Mouse (Mus musculus): ENCODE measurements at regions not wholly inside any gene's neighbourhood (a gene's known extent, or its start where the extent isn't known, plus 50 kb on each side); places are given as distances from the start of the nearest gene placed in this dataset.
A peak's percentile ranks its signal among the peaks of the same experiment; 100 is the strongest.

DNA sequence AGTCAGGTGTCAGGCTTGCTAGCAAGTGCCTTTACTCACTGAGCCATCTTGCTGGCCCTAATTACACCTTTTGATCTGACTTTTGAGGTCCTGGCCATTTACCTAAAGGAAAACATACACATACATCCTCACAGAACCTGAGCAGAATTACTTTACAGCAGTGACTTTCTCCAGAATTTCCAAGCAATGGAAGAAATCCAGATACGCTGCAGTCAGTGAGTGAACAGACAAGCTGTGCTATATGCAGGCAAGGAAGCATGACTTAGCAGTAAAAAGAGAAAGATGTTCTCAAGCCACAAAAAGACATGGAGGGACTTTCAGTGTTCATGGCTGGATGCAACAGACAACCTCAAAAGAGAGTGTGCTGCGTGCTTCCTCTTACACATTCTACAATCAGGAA lies 169.1 kb downstream of the Efnb2 start:
- Histone ChIP-seq H3K4me1 (ENCODE audit: control insufficient read depth, insufficient read depth, insufficient read length, low read length) (no peaks in the 10 kb centered on the region), H3K4me3 (ENCODE audit: insufficient read depth, low read depth, low read length) (no peak overlapping the region), H3K27ac (replicated peaks; ENCODE audit: low read depth, low read length) (no peak overlapping the region)

DNA sequence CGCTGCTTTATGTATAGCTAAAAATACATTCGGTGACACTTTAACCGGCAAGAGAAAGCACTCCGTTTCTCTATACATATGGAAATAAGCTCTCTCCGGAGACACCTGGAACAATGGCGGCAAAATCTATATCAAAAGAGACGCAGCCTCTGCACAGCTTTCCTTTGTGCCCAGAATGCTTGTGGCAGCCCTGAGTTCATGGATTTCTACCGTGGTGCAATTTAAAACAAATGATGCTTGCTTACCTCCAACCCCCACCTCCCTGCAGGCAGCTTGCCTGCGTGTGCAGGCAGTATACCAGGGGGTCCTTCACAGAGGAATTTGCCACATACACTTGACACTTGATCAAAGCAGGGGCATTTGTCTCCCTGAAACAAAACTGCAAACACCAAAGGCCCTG lies 171.3 kb downstream of the Efnb2 start:
- Histone ChIP-seq H3K4me1 (ENCODE audit: control insufficient read depth, insufficient read depth, insufficient read length, low read length) (no peaks in the 10 kb centered on the region), H3K4me3 (ENCODE audit: insufficient read depth, low read depth, low read length) (no peak overlapping the region), H3K27ac (replicated peaks; ENCODE audit: low read depth, low read length) (no peak overlapping the region)

DNA sequence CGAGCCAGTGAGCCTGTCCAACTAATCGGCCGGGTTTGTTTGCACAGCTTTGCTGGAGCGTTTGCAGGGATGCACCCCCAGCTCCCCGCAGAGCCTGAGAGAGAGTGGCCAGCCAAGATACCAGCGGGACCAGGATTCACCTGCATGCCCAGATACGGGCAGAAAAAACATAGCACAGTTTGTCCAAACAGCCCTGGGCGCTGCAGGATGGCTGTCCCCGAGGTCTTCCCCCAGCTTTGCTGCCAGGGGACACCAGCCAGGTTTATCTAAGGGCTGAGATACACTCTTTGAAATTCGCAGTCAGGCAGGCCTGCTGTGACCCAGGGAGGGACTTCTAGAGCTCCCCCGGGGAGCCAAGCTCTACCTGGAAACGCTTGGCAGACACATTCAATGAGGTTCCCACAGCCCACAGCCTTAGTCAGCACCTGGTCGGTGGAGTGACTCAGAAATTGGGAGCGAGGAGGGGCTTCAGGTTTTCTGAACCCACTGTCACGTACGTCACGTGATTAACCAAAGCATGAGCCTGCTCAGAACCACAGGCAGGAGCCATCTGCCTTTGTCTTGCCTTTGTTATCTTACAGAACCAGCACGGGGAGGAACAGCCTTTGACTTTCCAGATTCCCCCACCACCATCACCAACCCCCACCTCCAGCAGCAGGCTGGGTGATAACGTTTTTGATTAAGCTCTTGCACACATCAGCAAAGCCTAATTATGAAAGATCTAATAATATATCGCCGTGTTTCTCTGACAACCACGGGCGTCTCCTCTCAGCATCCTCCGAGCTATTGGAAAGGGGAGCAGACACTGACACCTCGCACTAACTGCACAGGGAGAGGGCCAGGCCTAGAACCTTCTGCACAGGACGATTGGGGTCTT lies 172.1 kb downstream of the Efnb2 start:
- H3K4me1 ChIP-seq (ENCODE audit: control insufficient read depth, insufficient read depth, insufficient read length, low read length): no peaks in the 10 kb centered on the region
- H3K27ac ChIP-seq (replicated peaks; ENCODE audit: low read depth, low read length): no peak overlapping the region
- no peak overlapping the region for H3K4me3 ChIP-seq (ENCODE audit: insufficient read depth, low read depth, low read length)

DNA sequence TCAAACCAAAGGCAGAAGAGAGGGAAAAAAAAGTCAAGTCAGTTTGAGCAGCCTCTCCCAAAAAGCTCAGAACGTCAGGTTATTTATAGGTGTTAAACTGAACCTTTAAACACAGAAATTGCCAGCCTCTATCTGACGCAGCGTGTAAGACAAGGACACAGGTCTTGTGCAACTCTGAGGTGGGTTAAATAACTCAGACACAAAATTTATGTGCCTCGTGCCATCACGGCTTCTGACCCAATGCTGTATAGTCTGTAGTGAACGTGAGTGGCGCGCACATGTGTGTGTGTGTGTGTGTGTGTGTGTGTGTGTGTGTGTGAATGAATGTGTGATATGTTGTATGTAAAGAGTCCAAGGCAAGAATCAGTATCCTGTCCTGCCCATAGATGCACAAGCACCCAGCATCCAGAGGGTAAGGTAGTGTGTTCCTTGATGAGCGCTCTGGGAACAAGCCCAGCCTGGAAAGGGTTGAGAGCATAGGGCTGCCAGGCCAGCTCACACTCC lies 172.8 kb downstream of the Efnb2 start:
- H3K27ac ChIP-seq (replicated peaks; ENCODE audit: low read depth, low read length): no peak overlapping the region
- H3K4me1 ChIP-seq (ENCODE audit: control insufficient read depth, insufficient read depth, insufficient read length, low read length): no peaks in the 10 kb centered on the region
- H3K4me3 ChIP-seq (ENCODE audit: insufficient read depth, low read depth, low read length): no peak overlapping the region

DNA sequence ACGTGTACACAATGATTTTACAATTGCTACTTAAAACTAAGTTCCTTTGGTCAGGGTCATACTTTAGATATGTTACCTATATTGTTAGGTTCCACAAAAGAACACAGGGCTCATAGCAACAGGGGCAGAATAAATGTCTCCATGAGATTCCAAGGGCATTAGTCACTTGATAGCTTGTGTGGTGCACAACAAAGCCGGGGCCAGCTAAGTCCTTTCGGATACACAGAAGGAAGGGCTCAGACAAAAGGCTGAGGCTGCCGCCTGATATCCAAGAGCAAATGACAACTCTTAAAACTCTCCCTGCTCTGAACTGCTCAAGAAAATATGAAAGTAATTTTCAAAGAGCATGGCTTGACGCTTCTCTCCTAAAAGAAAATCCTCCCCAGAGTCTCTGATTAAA lies 173.3 kb downstream of the Efnb2 start:
- Histone ChIP-seq H3K27ac (replicated peaks; ENCODE audit: low read depth, low read length) (no peak overlapping the region), H3K4me1 (ENCODE audit: control insufficient read depth, insufficient read depth, insufficient read length, low read length) (no peaks in the 10 kb centered on the region), H3K4me3 (ENCODE audit: insufficient read depth, low read depth, low read length) (no peak overlapping the region)

DNA sequence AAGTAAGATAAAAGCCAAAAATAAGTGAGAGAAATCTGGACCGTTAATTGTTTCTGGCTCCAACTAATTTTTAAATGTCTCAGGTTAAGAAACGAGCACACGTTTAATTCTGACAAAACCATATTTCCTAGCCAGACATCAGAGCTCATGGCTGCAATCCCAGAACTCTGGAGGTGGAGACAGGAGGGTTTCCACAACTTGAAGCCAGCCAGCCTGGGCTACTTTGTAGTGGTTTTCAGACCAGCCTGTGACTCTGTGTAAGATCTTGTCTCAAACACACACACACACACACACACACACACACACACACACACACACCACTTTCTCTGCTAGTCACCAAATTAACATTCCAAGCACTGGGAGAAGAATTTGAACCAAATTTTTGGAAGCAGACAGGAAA lies 174.2 kb downstream of the Efnb2 start:
- Histone ChIP-seq H3K4me3 (ENCODE audit: insufficient read depth, low read depth, low read length) (no peak overlapping the region), H3K4me1 (ENCODE audit: control insufficient read depth, insufficient read depth, insufficient read length, low read length) (no peaks in the 10 kb centered on the region), H3K27ac (replicated peaks; ENCODE audit: low read depth, low read length) (no peak overlapping the region)

DNA sequence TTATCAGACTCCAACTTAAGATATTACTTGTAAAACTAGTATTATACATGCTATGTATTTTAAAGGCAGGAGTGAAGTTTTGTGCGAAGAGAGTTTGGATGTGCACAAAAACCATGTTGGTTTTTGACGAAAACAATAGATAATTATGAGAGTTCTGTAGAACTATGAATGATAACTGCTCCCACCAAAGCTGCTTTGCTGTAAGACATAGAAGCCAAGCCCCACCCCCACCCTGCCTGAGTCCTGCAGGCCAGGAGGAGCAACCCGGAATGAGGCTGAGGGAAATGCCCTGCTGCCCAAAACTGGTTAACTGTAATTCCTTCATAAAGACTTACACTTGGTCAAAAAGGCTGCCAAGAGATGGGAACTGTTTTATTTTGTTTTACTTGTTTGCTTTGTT lies 175.8 kb downstream of the Efnb2 start:
- Histone ChIP-seq H3K4me3 (ENCODE audit: insufficient read depth, low read depth, low read length) (no peak overlapping the region), H3K27ac (replicated peaks; ENCODE audit: low read depth, low read length) (no peak overlapping the region), H3K4me1 (ENCODE audit: control insufficient read depth, insufficient read depth, insufficient read length, low read length) (no peaks in the 10 kb centered on the region)

DNA sequence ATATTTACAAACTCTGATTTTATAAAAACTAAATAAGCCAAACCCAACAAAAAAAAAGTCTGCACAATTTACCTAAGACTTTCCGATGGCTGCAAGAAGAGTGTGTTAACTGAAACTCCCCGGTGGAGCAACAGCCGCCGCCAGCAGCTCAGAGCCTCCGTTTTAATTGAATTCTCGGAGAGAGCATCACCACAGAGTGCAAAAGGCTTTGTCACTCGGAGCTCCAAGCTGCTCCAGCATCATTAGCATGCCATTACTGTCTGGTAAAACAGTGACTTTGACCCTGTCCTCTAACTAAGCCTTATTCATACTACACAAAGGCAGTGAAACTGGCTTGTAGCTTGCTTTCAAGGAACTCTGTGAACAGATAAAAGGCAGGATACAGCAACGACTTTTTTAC lies 176.5 kb downstream of the Efnb2 start:
- H3K4me3 ChIP-seq (ENCODE audit: insufficient read depth, low read depth, low read length): no peak overlapping the region

DNA sequence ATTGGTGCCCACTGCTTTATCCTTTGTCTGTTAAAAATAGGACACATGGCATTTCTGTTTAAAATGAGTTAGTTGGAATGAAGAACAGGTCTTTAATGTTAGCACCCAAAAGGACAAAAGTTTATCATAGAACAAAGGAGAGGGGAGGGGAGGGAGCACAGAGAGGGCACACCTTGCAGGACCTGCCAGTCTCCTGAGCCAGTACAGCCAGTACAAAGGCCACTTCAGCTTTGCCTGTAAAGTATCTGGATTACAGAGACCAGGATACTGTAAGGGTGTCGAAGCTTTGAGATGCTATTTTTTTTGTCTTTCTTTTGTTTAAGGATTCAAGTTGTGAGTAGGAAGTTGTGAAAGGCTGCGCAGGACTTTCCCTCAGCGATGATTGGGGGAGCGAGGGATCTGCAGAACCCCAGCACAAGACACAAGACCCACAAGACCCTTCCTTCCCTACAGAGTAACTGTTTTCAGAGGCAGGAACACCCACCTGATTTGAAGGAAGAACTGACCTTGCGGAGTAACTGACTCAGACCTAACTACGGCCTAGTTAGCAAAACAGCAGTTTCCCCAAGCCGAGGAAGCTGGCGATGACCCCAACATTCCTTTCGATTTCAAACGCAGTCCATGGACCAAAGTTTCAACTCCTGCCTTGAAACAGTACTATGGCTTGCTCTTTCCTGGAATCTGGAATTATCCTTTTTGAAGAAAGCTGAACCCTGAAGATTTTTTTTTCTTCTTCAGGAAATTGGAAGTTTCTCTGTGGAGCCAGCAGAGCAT lies 178.1 kb downstream of the Efnb2 start:
- Histone ChIP-seq H3K4me1 (ENCODE audit: control insufficient read depth, insufficient read depth, insufficient read length, low read length) (no peaks in the 10 kb centered on the region), H3K4me3 (ENCODE audit: insufficient read depth, low read depth, low read length) (0 out of 2 replicates have a peak overlapping the region, but pooled peaks have one; percentile 15), H3K27ac (replicated peaks; ENCODE audit: low read depth, low read length) (no peak overlapping the region)

More for the DNA sequence above, 176.5 kb downstream of the Efnb2 start:
- H3K4me1 ChIP-seq (ENCODE audit: control insufficient read depth, insufficient read depth, insufficient read length, low read length): no peaks in the 10 kb centered on the region
- no peak overlapping the region for H3K27ac ChIP-seq (replicated peaks; ENCODE audit: low read depth, low read length)

DNA sequence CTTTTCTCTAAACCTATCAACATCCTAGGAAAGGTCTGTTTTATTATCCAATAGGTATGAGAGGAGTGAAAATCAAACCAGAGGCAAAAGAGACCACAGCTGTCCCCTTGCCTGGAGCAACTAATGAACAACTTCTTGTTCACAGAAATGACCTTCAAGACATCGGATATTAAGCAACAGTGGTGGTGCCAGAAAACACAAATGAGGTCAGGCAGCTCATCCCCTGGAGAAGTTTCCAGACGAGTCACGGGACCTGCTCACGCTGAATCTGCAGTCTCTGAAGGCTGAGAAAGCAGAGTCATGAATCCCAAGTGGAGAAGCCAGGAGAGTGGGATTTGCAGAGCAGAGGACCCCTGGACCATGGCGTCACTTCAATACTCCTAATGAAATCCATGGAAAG lies 183.6 kb downstream of the Efnb2 start:
- H3K4me3 ChIP-seq (ENCODE audit: insufficient read depth, low read depth, low read length): no peak overlapping the region
- no peaks in the 10 kb centered on the region for H3K4me1 ChIP-seq (ENCODE audit: control insufficient read depth, insufficient read depth, insufficient read length, low read length)
- H3K27ac ChIP-seq (replicated peaks; ENCODE audit: low read depth, low read length): no peak overlapping the region

DNA sequence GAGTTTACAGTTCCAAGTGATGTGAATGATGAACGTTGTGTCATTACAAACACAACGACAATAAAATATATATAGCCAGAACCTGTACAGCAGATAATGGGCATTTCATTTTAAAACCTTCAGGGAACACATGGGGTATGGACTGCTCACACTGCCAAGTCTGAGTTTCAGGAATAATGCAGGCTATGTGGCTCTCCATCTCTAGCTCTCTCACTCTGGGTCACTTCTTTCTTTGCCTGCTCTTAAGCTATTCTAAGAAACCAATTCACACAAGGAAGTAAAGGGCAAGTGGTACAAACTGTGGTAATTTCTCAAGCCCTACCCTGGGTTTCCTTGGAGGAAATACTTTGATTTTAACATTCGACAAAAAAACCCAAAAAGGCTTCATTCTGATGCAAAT lies 192.5 kb downstream of the Efnb2 start:
- no peaks in the 10 kb centered on the region for H3K4me1 ChIP-seq (ENCODE audit: control insufficient read depth, insufficient read depth, insufficient read length, low read length)
- no peak overlapping the region for H3K4me3 ChIP-seq (ENCODE audit: insufficient read depth, low read depth, low read length)
- no peak overlapping the region for H3K27ac ChIP-seq (replicated peaks; ENCODE audit: low read depth, low read length)

DNA sequence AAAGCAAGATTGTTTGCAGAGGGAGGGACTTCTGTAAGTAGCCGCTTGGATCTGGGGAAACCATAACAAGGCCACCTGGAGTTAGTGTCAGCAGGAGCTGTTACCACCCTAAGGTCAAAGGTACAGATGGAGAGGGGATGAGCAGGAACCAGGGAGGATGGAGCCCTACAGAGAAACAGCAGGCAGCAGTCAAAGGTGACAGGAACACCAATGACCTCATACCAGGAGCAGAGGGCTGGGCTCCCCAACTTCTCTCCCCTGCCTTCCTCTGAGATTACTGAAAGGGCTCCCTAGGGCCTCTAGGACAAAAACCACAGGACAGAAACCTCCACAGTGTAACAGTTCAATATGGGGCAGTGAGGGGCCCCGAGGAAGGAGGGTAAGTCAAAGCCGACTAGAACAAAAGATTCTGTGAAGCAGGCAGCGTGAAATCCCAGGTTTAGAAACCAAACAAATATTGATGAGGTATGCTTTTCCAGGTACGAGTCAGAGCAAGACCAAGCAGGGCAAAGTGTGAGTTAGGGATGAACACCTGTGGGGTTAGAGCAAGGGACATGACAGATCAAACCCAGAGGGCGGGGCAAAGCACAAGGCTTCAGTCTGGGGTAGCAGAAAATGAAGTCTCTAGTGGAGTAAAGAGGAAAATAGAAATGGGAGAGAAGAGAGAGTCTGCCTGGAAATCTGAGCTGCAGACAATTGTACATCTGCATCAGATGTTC lies 194.4 kb downstream of the Efnb2 start:
- H3K27ac ChIP-seq (replicated peaks; ENCODE audit: low read depth, low read length): no peak overlapping the region
- H3K4me1 ChIP-seq (ENCODE audit: control insufficient read depth, insufficient read depth, insufficient read length, low read length): no peaks in the 10 kb centered on the region
- no peak overlapping the region for H3K4me3 ChIP-seq (ENCODE audit: insufficient read depth, low read depth, low read length)

DNA sequence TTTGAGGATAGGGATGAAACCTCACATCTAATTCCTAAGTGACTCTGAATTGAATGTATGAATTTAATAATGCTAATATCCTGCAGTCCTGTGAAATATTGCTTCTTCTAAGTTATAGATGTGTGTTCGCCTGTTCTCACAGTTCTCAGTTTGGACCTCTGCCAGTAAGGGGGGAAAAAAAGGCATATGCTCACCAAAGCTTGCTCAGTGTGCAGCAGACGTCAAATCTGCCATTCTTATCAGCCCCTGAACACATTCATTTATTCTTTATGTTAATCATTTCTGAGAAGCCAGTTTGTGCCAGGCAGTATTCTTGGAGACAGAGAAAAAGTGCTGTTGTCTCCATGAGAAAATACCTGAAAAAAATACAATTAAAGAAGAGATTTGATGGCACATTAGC lies 198.6 kb downstream of the Efnb2 start:
- H3K4me3 ChIP-seq (ENCODE audit: insufficient read depth, low read depth, low read length): no peak overlapping the region
- H3K27ac ChIP-seq (replicated peaks; ENCODE audit: low read depth, low read length): no peak overlapping the region
- H3K4me1 ChIP-seq (ENCODE audit: control insufficient read depth, insufficient read depth, insufficient read length, low read length): no peaks in the 10 kb centered on the region

DNA sequence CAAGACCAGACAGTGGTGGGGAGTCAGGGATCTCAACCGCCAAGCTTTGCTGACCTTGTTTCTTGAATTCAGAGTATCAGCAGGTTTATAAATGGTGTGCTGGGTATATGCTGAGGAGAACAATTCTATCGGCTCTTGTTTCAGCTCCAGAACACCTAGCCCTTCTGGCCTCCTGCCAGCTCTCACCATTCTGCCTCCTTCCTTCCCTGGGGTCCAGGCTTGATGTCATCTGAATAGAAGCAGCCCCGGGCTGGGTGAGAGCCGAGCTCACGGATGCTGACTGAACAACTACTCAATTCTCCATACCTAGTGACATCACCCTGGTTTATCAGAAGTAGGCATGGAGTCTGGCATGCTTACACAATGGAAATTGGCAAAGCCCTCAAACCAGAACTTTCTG lies 203.5 kb downstream of the Efnb2 start:
- no peak overlapping the region for H3K4me3 ChIP-seq (ENCODE audit: insufficient read depth, low read depth, low read length)
- H3K4me1 ChIP-seq (ENCODE audit: control insufficient read depth, insufficient read depth, insufficient read length, low read length): no peaks in the 10 kb centered on the region
- no peak overlapping the region for H3K27ac ChIP-seq (replicated peaks; ENCODE audit: low read depth, low read length)

DNA sequence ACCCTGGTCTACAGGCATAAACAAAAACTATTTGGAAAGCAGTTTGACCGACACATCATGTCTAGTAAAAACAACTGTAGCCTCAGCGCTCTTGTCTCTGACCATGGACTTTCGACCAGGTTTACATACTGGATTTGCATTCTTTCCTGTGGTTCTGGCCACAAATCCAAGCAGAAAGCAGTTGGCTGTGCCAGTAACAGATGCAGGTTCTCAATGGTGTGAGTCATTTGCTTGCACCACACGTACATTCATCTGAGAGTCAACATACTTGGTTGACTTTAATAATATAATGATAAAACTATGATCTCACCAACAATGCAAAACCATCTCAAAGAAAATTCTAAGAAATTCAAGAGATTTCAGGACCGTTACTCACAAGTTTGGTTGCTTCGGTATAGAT lies 207.1 kb downstream of the Efnb2 start:
- H3K27ac ChIP-seq (replicated peaks; ENCODE audit: low read depth, low read length): no peak overlapping the region

More for the DNA sequence above, 207.1 kb downstream of the Efnb2 start:
- no peaks in the 10 kb centered on the region for H3K4me1 ChIP-seq (ENCODE audit: control insufficient read depth, insufficient read depth, insufficient read length, low read length)
- H3K4me3 ChIP-seq (ENCODE audit: insufficient read depth, low read depth, low read length): no peak overlapping the region
